Mouse (Mus musculus): ENCODE measurements around the gene Slc1a4.

DNA sequence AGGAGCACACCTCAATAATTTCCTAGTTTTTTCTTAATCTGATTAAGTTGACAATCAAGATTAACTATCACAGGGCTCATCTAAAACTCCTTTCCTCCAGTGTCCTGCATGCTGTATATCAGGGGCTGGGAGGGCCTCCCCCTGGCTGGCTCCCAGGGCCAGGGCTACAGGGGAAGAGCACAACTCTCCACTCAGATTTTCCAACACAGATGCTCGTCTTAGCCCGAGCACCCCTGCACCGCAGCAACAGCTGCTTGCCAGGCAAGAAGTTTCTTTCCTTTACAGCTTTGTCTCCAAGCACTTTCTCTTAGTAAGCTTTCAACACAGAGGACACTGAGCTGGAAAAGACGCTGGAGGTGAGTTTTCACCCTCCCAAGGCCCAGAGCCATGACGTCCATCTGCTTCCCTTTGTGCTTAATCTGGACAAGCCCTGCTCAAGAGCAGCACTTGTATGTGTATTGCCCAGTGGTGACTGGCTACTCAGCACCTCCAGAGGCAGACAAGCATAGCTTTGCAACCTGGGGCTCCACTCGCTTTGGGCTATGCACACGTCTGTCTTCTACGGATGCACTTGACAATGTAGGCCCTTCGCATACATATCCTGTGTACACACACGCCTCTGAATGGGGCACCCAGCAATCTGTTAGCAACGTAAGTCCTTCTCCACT, 6.1 kb downstream of the Slc1a4 start:
- TF ChIP-seq CTCF (IDR thresholded peaks at IDR 0.05; ENCODE audit: borderline replicate concordance, extremely low read depth, insufficient read depth, insufficient read length), result no peak
- TF ChIP-seq POLR2A (IDR thresholded peaks at IDR 0.05; ENCODE audit: borderline replicate concordance, extremely low read depth, insufficient read depth, insufficient read length, poor library complexity, severe bottlenecking), result no peak

All from brain, embryonic 14.5 days (tissue).